Mouse (Mus musculus): ENCODE data around the gene Denr. TPM values are rescaled to one million over a fixed set of nuclear protein-coding genes. Genes with fewer than 3 reads are reported as not detected.

The Denr gene
- 10 to 100 TPM; 68.1 to 74.0 TPM for total RNA-seq (2021)
- long read RNA-seq, experiment 1, transcript Denr-201 (8 exons, 2,339 nt) = major isoform, 23 of 29 reads
- long read RNA-seq, experiment 1, partial matches to known transcripts = 2 of 29 reads
- long read RNA-seq, experiment 1, other reads (novel, unspliced or antisense) = 4 of 29 reads
- long read RNA-seq, experiment 2, transcript Denr-201 (8 exons, 2,339 nt) = major isoform, 30 of 38 reads
- long read RNA-seq, experiment 2, partial matches to known transcripts = 7 of 38 reads
- long read RNA-seq, experiment 2, other reads (novel, unspliced or antisense) = 1 of 38 reads

DNA sequence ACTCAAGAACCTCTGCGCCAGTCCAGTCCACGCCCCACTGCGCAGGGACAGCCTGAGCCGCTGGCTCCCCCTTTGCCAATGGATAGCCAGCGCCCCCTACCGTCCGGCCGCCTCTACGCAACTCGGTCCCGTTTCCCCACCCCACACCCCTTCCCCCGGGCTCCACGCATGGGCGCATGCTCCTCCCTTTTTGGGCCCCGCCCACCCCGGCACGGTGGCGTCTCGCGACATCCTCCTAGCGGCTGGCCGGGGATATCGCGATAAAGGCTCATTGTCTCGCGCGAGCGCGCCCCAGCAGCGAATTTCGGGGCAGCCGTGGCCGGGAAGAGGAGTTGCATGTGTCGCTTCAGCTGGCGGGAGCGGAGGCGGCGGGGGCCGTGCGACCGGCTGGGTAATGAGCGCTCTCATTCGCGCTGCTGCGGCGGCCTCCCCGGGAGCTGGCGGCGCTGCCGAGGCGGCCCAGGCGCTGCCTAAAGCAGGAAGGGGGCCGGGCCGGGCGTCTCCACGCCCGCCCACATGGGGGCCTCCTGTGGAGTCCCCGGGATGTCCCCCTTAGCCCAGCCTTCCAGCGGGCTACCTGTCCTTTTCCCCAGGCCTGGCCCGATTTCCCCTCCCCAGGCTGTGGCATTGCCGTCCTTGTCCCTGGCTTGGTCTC, at the start of gene Denr:
Denr (plus strand) TSS at position 200 of the 655 bp plus-strand sequence.
- peak; percentile 99 to 100 for DNase-seq (ENCODE audit: low spot score in 2 of 2)

DNA sequence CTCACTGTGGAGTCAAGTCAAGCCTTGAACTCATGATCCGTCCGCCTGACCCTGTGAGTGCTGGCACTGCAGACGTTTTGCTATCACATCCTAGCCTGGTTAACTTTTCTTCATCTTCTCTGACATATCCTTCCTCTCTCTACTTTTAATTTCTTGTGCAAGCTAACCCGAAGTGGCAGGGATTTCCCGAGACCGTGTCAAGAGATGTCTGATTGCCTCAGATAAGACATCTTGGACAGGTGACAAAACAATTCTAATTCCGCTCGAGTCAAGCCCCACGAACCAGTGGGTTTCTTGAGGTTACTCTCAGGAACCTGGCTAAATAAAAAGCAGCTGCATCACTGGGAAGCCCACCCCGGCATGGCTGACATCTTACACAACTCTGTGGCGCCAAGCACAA, 48.2 kb upstream of the Denr start:
- no peak for DNase-seq (ENCODE audit: low spot score in 2 of 2)

GRCm38 (mm10) chr5:123862374-123863350, 44.3 kb upstream of the Denr start:
- DNase-seq (ENCODE audit: low spot score in 2 of 2) = no peak

DNA sequence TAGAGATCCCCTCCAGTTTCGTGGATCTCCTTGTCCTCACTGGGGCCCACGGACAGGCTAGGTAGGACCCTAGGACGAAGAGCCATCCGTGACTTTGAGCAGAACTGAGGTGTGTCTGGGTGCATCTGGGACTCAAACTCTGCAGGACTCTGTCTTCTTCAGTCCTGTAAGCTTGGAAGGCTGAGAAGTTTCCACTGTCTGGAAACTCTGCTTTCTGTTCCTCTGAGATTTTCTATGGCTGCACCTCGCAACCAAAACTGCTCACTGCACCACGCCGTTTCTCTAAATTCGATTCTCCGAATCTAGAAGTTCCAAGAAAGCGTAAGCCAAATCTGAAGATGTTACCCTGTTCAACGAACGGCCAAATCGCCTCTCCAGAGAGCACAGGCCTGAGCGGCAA, 43.0 kb upstream of the Denr start:
- no peak for DNase-seq (ENCODE audit: low spot score in 2 of 2)

- DNase-seq (ENCODE audit: low spot score in 2 of 2) = no peak
Observed at GRCm38 (mm10) chr5:123865365-123865764, 41.6 kb upstream of the Denr start, which contains the start of gene Hcar2. TSS of gene Hcar2 (minus strand) at chr5:123865499.

DNA sequence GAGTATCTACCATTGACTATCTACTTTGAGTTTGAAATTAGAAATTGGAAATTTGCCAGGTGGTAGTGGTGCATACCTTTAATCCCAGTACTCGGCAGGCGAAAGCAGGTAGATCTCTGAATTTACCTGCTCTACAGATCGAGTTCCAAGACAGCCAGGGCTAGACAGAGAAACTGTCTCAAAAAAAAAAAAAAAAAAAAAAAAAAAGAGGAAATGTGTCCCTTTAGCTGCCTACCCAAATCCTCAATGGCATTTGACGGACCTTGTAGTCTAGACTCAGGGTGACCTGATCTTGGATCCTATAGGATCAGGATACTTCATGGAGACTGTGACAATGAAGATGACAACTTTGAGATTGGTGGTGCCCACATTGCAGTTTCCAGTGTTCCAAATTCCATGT, 40.5 kb upstream of the Denr start:
- no peak for DNase-seq (ENCODE audit: low spot score in 2 of 2)

DNA sequence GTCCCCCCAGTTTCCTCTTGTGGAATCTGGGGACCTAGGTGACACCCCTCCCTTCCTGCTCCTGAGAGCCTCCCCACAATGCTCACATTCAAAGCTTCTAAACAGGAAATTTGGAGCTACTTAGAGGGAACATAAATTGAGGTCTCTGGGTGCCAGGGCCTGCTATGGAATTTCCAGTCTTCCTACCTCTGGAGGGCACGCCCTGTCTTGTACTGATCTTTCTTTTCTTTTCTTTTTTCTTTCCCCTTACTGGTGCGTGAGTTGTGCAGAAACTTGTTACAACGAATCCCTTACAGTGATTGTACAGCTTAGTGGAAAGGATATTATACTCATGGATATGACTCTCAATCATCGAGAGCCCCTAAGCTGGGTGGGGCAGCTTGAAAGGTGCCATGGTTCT, 37.4 kb upstream of the Denr start:
- no peak for DNase-seq (ENCODE audit: low spot score in 2 of 2)

DNA sequence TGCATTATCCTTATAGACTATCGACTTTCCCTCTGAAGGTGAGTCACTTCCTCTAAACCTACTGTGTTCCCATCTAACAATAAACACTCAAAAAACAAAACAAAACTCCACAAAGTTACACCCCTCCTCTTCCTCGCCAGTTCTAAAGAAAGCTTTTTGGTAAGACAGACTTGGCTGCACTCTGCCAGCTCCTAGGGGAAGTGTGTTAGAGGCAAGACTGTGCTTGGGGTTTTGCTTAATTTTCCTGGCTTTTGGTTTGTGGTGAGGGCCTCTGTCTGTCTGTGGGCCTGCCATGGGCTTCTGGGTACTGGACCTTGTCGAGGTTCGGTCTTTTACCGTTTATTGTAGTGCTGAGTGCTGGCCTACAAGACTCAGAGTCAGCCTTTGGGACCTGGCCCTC, 32.8 kb upstream of the Denr start:
- no peak for DNase-seq (ENCODE audit: low spot score in 2 of 2)

- no peak for DNase-seq (ENCODE audit: low spot score in 2 of 2)
Observed at GRCm38 (mm10) chr5:123878056-123878455, 28.9 kb upstream of the Denr start.

DNA sequence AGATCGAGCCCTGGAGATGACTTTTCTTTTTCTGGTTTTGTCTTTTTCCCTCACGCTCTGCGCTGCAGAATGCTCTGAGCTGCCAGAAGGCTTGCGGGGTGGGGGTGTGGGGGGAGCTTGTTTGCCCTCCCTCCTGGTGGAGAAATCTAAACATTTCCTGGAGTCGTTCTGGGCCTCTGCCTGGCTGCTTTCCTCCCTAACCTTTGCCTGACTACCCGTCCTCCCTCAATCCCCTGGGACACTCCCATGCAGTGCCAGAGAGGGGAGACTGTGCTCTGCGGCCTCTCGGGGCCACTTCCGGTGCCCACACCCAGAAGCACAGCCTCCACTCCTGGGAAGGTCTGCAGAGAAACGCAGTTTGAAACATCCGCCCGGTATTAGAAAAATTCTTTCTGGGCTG, 27.0 kb upstream of the Denr start, which contains the start of gene Hcar1:
Hcar1 (minus strand) TSS at position 93 of the 400 bp plus-strand sequence.
- no peak for DNase-seq (ENCODE audit: low spot score in 2 of 2)

- no peak for DNase-seq (ENCODE audit: low spot score in 2 of 2)
Observed at GRCm38 (mm10) chr5:123880778-123881177, 26.2 kb upstream of the Denr start.

- no peak for DNase-seq (ENCODE audit: low spot score in 2 of 2)
Observed at GRCm38 (mm10) chr5:123883891-123884290, 23.1 kb upstream of the Denr start.

- no peak for DNase-seq (ENCODE audit: low spot score in 2 of 2)
Observed at GRCm38 (mm10) chr5:123884332-123884731, 22.6 kb upstream of the Denr start.

GRCm38 (mm10) chr5:123886365-123886764, 20.6 kb upstream of the Denr start:
- DNase-seq (ENCODE audit: low spot score in 2 of 2) = no peak

- no peak for DNase-seq (ENCODE audit: low spot score in 2 of 2)
Observed at GRCm38 (mm10) chr5:123890312-123890711, 16.7 kb upstream of the Denr start.

DNA sequence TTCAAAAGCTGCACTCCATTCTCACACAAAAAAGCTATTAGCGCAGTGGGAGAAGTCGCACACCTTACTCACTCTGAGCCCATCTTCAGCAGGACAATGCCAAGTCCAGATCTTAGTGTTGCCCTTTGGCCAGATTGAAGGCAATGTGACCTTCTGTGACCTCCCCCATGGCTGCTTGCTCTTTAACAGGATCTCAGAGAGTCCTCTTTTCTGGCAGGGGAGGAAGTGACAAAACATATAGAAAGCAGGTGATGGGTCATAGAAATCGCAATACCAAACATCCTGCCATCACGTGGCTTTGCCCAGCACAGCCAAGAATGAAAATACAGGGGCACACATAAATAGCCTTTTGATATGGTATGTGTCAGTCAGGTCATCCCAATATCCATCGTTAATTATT, 16.0 kb upstream of the Denr start:
- DNase-seq (ENCODE audit: low spot score in 2 of 2) = no peak

DNA sequence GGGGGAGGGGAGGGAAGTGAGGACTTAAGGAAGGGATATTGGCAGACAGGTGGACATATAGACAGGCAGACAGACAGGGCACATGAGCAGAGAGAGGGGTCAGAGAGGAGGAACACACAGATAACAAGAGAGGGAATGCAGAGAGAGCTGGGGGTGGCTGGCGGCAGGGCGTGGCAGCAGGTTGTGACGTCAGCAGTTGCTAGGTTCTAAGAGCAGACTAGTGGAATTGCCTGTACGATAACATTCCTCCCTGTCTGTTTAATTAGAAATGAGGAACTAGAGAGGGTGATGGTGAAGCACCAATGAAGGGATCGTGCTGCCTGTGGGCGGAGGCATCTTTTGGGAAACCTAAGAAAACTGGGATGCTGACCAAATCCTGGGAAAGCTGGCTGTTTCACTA, 15.3 kb upstream of the Denr start:
- DNase-seq (ENCODE audit: low spot score in 2 of 2) = peak; percentile 16 to 40

GRCm38 (mm10) chr5:123893520-123893919, 13.5 kb upstream of the Denr start:
- DNase-seq (ENCODE audit: low spot score in 2 of 2) = no peak

DNA sequence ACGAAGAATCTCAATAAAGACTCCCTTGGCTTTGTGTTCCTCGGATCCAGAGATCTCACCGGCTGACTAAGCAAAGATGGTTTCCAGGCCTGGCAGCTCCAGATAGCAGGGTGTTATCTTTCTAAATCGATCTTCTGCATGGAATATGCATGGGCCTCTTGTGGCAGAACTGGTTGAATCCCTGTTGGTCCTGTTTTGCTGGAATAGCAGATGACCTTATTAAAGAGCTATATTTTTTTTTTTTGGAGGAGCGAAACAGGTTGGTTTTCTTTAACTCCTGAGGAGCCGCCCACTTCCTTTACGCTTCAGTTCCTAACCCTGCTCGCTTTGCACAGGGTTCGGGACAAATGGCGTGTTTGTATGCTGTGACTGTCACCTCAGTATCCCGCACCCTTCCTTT, 10.6 kb upstream of the Denr start:
- DNase-seq (ENCODE audit: low spot score in 2 of 2) = no peak

- no peak for DNase-seq (ENCODE audit: low spot score in 2 of 2)
Observed at GRCm38 (mm10) chr5:123897352-123897751, 9.6 kb upstream of the Denr start.

- no peak for DNase-seq (ENCODE audit: low spot score in 2 of 2)
Observed at GRCm38 (mm10) chr5:123904059-123904672, 2.8 kb upstream of the Denr start.

Data from left cerebral cortex, adult 18-20 months (tissue).